Mouse (Mus musculus) monocyte, adult 2 months (primary cell): Measurements from ENCODE around the gene Ift172.
"Not testable (repeated sequence)": the region's sequence is repeated elsewhere in the genome, so short reads cannot be mapped to it uniquely, and the experiment has no call there.

Source experiments
- DNase-seq, 2 experiments: peaks; one replicate each; pipeline ENCODE4 v3.0.0; 2022; ENCODE audit warnings: low spot score in 2 of 2, low read depth in 1 of 2

Gene Ift172

DNA sequence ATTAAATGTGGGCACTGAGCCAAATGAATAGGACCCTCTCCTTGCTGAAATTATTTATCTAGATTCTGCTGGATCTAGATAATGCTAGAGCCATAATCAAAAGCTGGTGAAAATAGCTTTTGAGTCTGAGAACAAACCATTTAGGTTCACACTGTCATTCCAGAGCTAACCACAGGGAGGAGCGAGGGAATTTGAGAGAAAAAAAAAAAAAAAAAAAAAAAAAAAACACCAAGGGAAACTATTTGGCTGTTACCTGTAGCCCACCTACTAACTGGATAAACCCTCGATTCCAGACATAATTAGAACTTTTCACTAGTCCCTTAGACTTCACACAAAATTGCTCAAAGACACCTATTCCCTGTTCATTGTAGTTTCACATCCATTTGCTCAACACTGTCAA, 71.8 kb downstream of the Ift172 start:
- no peak for DNase-seq

DNA sequence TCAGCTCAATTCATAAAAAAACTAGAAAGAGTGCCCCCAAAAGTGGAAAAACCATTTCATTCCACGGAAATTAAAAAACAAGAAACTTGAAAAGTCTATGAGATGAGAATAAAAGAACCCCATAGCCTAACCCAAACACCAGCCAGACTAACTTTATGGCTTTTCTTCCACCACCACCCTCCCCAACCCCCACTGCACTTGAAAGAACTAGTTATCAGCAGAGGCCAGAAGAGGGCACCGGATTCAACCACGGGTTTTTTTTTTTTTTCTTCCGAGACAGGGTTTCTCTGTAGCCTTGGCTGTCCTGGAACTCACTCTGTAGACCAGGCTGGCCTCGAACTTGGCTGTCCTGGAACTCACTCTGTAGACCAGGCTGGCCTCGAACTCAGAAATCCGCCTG, 72.6 kb downstream of the Ift172 start:
- no peak for DNase-seq

DNA sequence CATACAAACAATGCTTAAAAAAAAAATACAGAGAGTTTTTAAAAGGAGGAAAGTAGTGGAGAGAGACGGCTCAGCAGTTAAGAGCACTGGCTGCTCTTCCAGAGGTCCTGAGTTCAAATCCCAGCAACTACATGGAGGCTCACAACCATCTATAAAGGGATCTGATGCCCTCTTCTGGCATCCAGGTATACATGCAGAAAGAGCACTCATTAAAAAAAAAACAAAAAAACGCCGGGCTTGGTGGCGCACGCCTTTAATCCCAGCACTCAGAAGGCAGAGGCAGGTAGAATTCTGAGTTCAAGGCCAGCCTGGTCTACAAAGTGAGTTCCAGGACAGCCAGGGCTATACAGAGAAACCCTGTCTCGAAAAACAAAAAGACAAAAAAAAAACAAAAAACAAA, 74.4 kb downstream of the Ift172 start:
- DNase-seq: not testable (repeated sequence)

DNA sequence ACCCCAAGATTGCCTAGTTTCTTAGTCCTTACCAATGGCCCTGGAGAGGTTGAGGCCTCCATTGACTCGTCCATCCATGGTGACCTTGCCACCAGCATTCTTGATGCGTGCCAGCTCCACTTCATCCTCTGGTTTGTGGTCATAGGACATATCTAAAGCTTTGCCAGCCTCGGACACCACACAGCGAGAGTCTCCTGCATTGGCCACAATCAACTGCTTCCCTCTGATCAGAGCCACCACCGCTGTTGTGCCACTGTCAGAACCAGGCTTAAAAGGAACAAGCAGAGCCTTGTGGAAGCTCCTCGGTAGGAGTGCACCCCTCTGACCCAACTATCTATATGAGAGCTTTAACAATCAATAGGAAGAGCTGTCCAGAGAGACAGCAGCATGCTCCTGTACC, 86.5 kb downstream of the Ift172 start:
- DNase-seq: no peak

DNA sequence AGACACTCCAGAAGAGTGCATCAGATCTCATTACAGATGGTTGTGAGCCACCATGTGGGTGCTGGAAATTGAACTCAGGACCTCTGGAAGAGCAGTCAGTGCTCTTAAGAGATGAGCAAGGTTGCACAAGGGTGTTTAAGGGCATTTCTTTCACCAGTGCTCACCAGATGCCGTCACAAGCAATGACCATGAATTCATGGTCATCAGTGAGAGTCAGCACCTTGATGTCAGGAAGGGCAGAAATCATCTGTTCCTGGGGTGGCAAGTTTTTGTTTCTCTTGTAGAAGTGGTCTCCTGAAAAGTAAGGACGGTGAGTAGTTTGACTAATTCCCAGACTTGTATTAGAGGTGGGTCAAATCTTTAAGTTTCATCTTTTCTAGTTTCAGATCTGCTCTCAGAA, 87.0 kb downstream of the Ift172 start:
- DNase-seq: no peak
